Mouse (Mus musculus): ENCODE data around the gene Nebl. TPM values are rescaled to one million over a fixed set of nuclear protein-coding genes. Genes with fewer than 3 reads are reported as not detected.

The Nebl gene
- total and polyA plus RNA-seq, 3 experiments, result 4.7 to 5.4 TPM; not detected in 1

DNA sequence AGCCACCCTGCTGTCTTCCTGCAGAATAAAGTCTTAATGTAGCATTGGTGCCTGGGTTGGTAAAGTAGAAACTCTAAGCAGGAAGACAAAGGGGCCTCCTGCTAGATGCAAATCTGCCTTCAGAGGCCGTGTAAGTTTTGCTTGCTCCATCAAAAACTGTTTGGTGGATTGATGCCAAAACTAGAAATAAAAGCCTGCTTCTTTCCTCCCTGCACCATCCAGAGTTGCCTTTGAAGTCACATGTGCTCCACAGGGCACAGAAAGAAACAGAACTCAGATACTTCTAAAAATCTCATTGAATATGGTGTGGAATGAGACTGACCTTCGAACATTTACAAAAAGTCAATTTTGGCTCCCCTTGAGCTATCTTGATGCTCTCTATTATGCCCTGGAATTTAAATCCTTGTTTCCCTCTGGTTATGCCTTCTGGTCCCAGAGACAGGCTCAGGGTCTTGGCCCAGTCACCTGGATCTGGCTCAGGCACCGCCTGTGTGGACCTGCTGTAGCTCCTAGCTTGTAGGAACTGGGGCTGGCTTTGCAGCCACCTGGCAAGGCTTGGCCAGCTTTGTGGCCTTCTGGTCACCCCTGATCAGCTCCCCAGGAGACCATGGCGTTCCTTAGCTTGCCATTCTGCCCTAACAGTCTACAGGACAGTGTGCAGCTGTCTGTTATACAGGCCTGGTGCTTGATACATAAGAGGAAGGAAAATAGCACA lies 47.8 kb downstream of the Nebl start:
- no peaks in the 10 kb centered on the region for H3K79me2 ChIP-seq (ENCODE audit: control insufficient read depth, insufficient read depth, low read length, poor library complexity)
- TF ChIP-seq SMC3 (IDR thresholded peaks at IDR 0.05; ENCODE audit: low read depth, low read length), result no peak
- TF ChIP-seq MAFK (IDR thresholded peaks at IDR 0.05; ENCODE audit: borderline replicate concordance, low read depth, low read length), result no peak
- TF ChIP-seq SIN3A (IDR thresholded peaks at IDR 0.05; ENCODE audit: low read length), result no peak
- no peak for TF ChIP-seq CHD2 (IDR thresholded peaks at IDR 0.05; ENCODE audit: low read length)
- no peak for TF ChIP-seq EP300 (IDR thresholded peaks at IDR 0.05; ENCODE audit: low read depth in 1 of 2, low read length in 2 of 2)
- no peak for TF ChIP-seq MEF2A (IDR thresholded peaks at IDR 0.05; ENCODE audit: extremely low read depth, insufficient replicate concordance, low read depth, low read length, poor library complexity, severe bottlenecking)
- TF ChIP-seq RCOR1 (IDR thresholded peaks at IDR 0.05; ENCODE audit: low read depth, low read length), result no peak
- no peak for TF ChIP-seq POLR2AphosphoS2 (IDR thresholded peaks at IDR 0.05; ENCODE audit: low read length)
- TF ChIP-seq USF1 (IDR thresholded peaks at IDR 0.05; ENCODE audit: low read depth, low read length), result no peak
- TF ChIP-seq ZMIZ1 (IDR thresholded peaks at IDR 0.05; ENCODE audit: low read depth, low read length), result no peak
- TF ChIP-seq UBTF (IDR thresholded peaks at IDR 0.05; ENCODE audit: borderline replicate concordance, insufficient read depth, low read depth, low read length), result no peak
- TF ChIP-seq TAL1 (IDR thresholded peaks at IDR 0.05; ENCODE audit: low read length), result no peak
- TF ChIP-seq NELFE (IDR thresholded peaks at IDR 0.05; ENCODE audit: low read depth, low read length), result no peak
- no peak for TF ChIP-seq TBP (IDR thresholded peaks at IDR 0.05; ENCODE audit: low read depth, low read length)
- no peak for TF ChIP-seq BHLHE40 (IDR thresholded peaks at IDR 0.05; ENCODE audit: borderline replicate concordance, low read depth, low read length)
- H3K4me1 ChIP-seq (ENCODE audit: control insufficient read depth in 1 of 2, insufficient read depth in 2 of 2, low read length in 2 of 2), result no peaks in the 10 kb centered on the region
- H3K27ac ChIP-seq (ENCODE audit: control insufficient read depth, low read depth, low read length), result no peak overlapping the region
- H3K9me3 ChIP-seq (replicated peaks; ENCODE audit: insufficient read depth, low read length), result no peaks in the 10 kb centered on the region
- H3K27me3 ChIP-seq (ENCODE audit: control insufficient read depth in 1 of 2, insufficient read depth in 2 of 2, low read length in 2 of 2), result no peaks in the 10 kb centered on the region
- H3K4me3 ChIP-seq (ENCODE audit: control insufficient read depth in 1 of 2, insufficient read depth in 1 of 2, low read depth in 2 of 2, low read length in 2 of 2), result no peak overlapping the region
- H3K36me3 ChIP-seq (ENCODE audit: control insufficient read depth in 1 of 2, insufficient read depth in 2 of 2, low read length in 2 of 2), result no peaks in the 10 kb centered on the region
- no peak for DNase-seq (ENCODE audit: low read depth, low spot score)
- no peak overlapping the region for H3K9ac ChIP-seq (ENCODE audit: control insufficient read depth, low read depth, low read length, poor library complexity, severe bottlenecking)

DNA sequence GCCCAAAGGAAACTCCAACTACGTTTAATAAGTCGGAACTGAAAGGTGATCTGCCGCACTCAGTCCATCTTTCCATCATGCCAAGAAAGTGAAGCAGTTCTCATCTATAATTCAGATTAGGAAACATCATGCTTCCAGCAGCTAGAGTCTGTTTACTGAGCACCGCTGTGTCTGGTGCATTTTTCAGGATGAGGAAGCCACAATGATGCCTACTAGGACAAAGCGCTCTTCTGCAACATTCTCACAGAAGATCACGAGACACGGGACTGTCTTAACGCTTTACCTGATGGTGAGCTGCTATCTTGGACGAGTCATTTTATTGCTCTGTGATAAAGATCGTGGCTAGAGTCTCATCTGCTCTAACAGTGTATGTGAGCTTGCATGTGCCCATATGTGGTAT lies 59.1 kb downstream of the Nebl start:
- no peaks in the 10 kb centered on the region for H3K4me1 ChIP-seq (ENCODE audit: control insufficient read depth in 1 of 2, insufficient read depth in 2 of 2, low read length in 2 of 2)
- no peaks in the 10 kb centered on the region for H3K27me3 ChIP-seq (ENCODE audit: control insufficient read depth in 1 of 2, insufficient read depth in 2 of 2, low read length in 2 of 2)
- H3K4me3 ChIP-seq (ENCODE audit: control insufficient read depth in 1 of 2, insufficient read depth in 1 of 2, low read depth in 2 of 2, low read length in 2 of 2), result no peak overlapping the region
- no peak overlapping the region for H3K27ac ChIP-seq (ENCODE audit: control insufficient read depth, low read depth, low read length)
- no peaks in the 10 kb centered on the region for H3K79me2 ChIP-seq (ENCODE audit: control insufficient read depth, insufficient read depth, low read length, poor library complexity)
- H3K9me3 ChIP-seq (replicated peaks; ENCODE audit: insufficient read depth, low read length), result no peaks in the 10 kb centered on the region
- no peak for TF ChIP-seq SIN3A (IDR thresholded peaks at IDR 0.05; ENCODE audit: low read length)
- no peak for TF ChIP-seq ETS1 (IDR thresholded peaks at IDR 0.05; ENCODE audit: low read depth, low read length)
- TF ChIP-seq SMC3 (IDR thresholded peaks at IDR 0.05; ENCODE audit: low read depth, low read length), result no peak
- no peak for TF ChIP-seq TAL1 (IDR thresholded peaks at IDR 0.05; ENCODE audit: low read length)
- TF ChIP-seq POLR2AphosphoS2 (IDR thresholded peaks at IDR 0.05; ENCODE audit: low read length), result no peak
- no peak for TF ChIP-seq BHLHE40 (IDR thresholded peaks at IDR 0.05; ENCODE audit: borderline replicate concordance, low read depth, low read length)
- no peak overlapping the region for H3K9ac ChIP-seq (ENCODE audit: control insufficient read depth, low read depth, low read length, poor library complexity, severe bottlenecking)
- no peaks in the 10 kb centered on the region for H3K36me3 ChIP-seq (ENCODE audit: control insufficient read depth in 1 of 2, insufficient read depth in 2 of 2, low read length in 2 of 2)
- no peak for DNase-seq (ENCODE audit: low read depth, low spot score)
